7 mouse cellular contexts compared by ENCODE assay signal in the genomic region with DNA sequence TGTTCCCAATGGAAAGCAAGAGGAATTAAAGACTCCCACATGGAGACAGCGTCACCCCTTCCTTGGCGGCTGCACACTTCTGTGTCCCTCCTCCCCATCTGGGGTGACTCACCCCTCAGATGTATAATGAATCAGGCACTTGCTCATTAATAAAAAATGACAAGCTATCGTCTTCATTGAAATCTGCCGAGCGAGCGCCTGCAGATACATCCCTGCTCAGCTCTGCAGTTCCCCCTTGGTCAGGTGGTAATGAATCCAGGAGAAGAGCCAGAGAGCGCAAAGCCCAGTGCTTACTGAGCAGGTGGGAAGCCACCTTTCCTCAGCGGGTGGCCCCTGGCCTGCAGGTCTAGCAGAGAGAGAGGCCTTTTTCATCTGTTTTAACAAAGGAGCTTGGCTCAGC.
A peak's percentile ranks its signal among the peaks of the same experiment; 100 is the strongest.
DNase-seq lines count a peak whose midpoint lies in the region; ATAC-seq and TF ChIP-seq lines count a peak whose summit lies in the region.

No protein-coding gene starts in this region.

- no peaks in the 10 kb centered on the region for H3K36me3 ChIP-seq in neural tube, embryonic 15.5 days
- H3K36me3 ChIP-seq in forebrain, postnatal 0 days (ENCODE audit: insufficient read depth): no peaks in the 10 kb centered on the region
- H3K36me3 ChIP-seq in thymus, adult 2 months (ENCODE audit: control insufficient read depth, insufficient read depth, low read length): no peaks in the 10 kb centered on the region

- no peak for TF ChIP-seq CTCF in forebrain, postnatal 0 days (IDR thresholded peaks at IDR 0.05; ENCODE audit: low read depth)
- no peak for TF ChIP-seq CTCF in thymus, adult 2 months (IDR thresholded peaks at IDR 0.05; ENCODE audit: borderline replicate concordance, control insufficient read depth, extremely low read depth, insufficient read depth, low read length, poor library complexity)

- TF ChIP-seq POLR2A in thymus, adult 2 months (IDR thresholded peaks at IDR 0.05; ENCODE audit: control insufficient read depth, extremely low read depth, insufficient read depth, low read length, poor library complexity): no peak

- 47% methylated on average over 8 of the region's 8 CpGs for WGBS in neural tube, embryonic 15.5 days
- WGBS in forebrain, postnatal 0 days: 37% methylated on average over 8 of the region's 8 CpGs
- 89% methylated on average over 8 of the region's 8 CpGs for WGBS in thymus, adult 2 months

- no peaks in the 10 kb centered on the region for H3K9me3 ChIP-seq in neural tube, embryonic 15.5 days (replicated peaks)
- no peaks in the 10 kb centered on the region for H3K9me3 ChIP-seq in forebrain, postnatal 0 days (ENCODE audit: low read length)

- H3K4me3 ChIP-seq in neural tube, embryonic 15.5 days (replicated peaks): no peak overlapping the region
- H3K4me3 ChIP-seq in forebrain, postnatal 0 days (ENCODE audit: low read depth, low read length): no peak overlapping the region
- no peak overlapping the region for H3K4me3 ChIP-seq in thymus, adult 2 months (ENCODE audit: control insufficient read depth, insufficient read depth, low read length)

- H3K4me2 ChIP-seq in neural tube, embryonic 15.5 days: no peak overlapping the region
- H3K4me2 ChIP-seq in forebrain, postnatal 0 days (ENCODE audit: low read depth): no peak overlapping the region

- H3K4me1 ChIP-seq in neural tube, embryonic 15.5 days: peaks cover 1% of the 10 kb centered on the region
- no peaks in the 10 kb centered on the region; the same call in 1 of the 2 replicates for H3K4me1 ChIP-seq in forebrain, postnatal 0 days (ENCODE audit: insufficient read depth)
- H3K4me1 ChIP-seq in thymus, adult 2 months (replicated peaks; ENCODE audit: control insufficient read depth, insufficient read depth, low read length): no peaks in the 10 kb centered on the region

- H3K9ac ChIP-seq in neural tube, embryonic 15.5 days (replicated peaks): no peak overlapping the region
- no peak overlapping the region for H3K9ac ChIP-seq in forebrain, postnatal 0 days

- DNase-seq in neural tube, embryonic 10.5 days (ENCODE audit: extremely low spot score, low spot score): no peak
- peak; percentile 66 for DNase-seq in cerebellum, adult 11-12 months
- DNase-seq in forebrain, postnatal 0 days: peak; percentile 17
- DNase-seq in telencephalon, adult 2 months (ENCODE audit: low read depth, low spot score): peak; percentile 19
- no peak for DNase-seq in thymus, adult 2 months
- DNase-seq in lung, postnatal 14 days: no peak

- ATAC-seq in neural tube, embryonic 15.5 days (ENCODE audit: low FRiP score): no peak
- ATAC-seq in forebrain, postnatal 0 days: peak; percentile 75

- H3K27me3 ChIP-seq in neural tube, embryonic 15.5 days (replicated peaks): no peaks in the 10 kb centered on the region
- H3K27me3 ChIP-seq in forebrain, postnatal 0 days (ENCODE audit: insufficient read depth, low read length): no peaks in the 10 kb centered on the region
- H3K27me3 ChIP-seq in thymus, adult 2 months (ENCODE audit: control insufficient read depth, insufficient read depth, low read length): no peaks in the 10 kb centered on the region

- H3K27ac ChIP-seq in neural tube, embryonic 15.5 days (replicated peaks): 0 out of 2 replicates have a peak overlapping the region, but pooled peaks have one; percentile 18
- H3K27ac ChIP-seq in forebrain, postnatal 0 days (ENCODE audit: low read depth, low read length): no peak overlapping the region
- H3K27ac ChIP-seq in thymus, adult 2 months (ENCODE audit: control insufficient read depth, insufficient read depth, low read length): no peak overlapping the region

Comparison
In these comparisons a context has a peak if more than half of its experiments do, and no peak if none do; other contexts are left out.
1. DNase-seq: peak in cerebellum, adult 11-12 months (single experiment), forebrain, postnatal 0 days (single experiment) and telencephalon, adult 2 months (single experiment); none in neural tube, embryonic 10.5 days (single experiment), thymus, adult 2 months (single experiment) and lung, postnatal 14 days (single experiment).